Mouse (Mus musculus): ENCODE measurements around the gene Tmem179b. TPM values are rescaled to one million over a fixed set of nuclear protein-coding genes. Genes with fewer than 3 reads are reported as not detected.

Tmem179b gene
- polyA plus RNA-seq (2014; fragmentation: Illumina TruSeq; extraction: RNeasy Lipid Tissue Mini Kit (QIAGEN cat#74804); ENCODE audit: low replicate concordance): 32.6 TPM

GRCm38 (mm10) chr19:8774086-8774835, at the start of gene Tmem179b:
Gene Tmem179b (minus strand): TSS chr19:8774467.

GRCm38 (mm10) chr19:8819596-8820423, 45.5 kb upstream of the Tmem179b start, which contains the start of gene Hnrnpul2:
Gene Hnrnpul2 (plus strand): TSS chr19:8820010.

GRCm38 (mm10) chr19:8818801-8819595, 44.7 kb upstream of the Tmem179b start, which contains the start of gene Ttc9c:
Gene Ttc9c (minus strand): TSS chr19:8819333.

DNA sequence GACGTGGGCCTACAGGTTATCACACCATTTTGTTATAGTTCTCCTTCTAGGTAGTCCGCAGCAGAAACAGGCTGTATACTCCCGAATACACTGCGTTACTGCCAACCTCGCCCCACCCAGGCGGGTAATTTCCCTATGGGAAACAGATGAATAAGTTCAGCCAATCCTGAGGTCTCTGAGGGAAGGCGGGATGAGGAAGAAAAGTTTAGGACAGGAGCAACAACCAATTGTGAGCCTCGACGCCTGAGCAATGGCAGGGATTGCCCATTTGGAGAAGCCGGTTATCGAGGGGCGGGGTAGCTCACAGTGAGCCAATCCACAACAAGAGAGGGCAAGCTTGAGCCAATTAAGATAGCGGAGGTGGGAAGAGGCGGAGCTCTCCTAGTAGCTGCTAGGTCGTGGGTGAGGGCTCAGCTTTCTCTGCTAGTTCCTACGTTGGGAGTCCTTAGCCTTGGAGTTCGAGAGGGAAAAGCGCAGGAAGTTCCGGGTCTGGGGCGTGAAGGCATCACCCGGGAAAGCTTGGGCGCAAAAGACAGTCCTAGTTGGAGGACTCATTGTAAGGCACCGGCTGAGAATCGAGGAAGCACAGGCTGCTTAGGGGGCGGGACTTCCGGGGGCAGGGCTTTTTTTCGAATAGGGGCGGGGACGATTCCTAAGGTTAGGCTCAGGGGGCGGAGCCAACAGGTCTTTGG, 28.0 kb upstream of the Tmem179b start, which contains the start of gene Zbtb3:
Gene Zbtb3, plus strand, starts transcription at position 426 of the 692 bp plus-strand sequence.

GRCm38 (mm10) chr19:8798264-8798946, 24.1 kb upstream of the Tmem179b start, which contains the start of gene Polr2g:
Gene Polr2g (minus strand): TSS chr19:8798577.

GRCm38 (mm10) chr19:8786008-8786781, 11.9 kb upstream of the Tmem179b start, which contains the start of gene Taf6l:
Gene Taf6l (minus strand): TSS chr19:8786417.

GRCm38 (mm10) chr19:8770567-8771270, 3.5 kb downstream of the Tmem179b start, which contains the start of gene Tmem223:
Gene Tmem223 (plus strand): TSS chr19:8770996.

DNA sequence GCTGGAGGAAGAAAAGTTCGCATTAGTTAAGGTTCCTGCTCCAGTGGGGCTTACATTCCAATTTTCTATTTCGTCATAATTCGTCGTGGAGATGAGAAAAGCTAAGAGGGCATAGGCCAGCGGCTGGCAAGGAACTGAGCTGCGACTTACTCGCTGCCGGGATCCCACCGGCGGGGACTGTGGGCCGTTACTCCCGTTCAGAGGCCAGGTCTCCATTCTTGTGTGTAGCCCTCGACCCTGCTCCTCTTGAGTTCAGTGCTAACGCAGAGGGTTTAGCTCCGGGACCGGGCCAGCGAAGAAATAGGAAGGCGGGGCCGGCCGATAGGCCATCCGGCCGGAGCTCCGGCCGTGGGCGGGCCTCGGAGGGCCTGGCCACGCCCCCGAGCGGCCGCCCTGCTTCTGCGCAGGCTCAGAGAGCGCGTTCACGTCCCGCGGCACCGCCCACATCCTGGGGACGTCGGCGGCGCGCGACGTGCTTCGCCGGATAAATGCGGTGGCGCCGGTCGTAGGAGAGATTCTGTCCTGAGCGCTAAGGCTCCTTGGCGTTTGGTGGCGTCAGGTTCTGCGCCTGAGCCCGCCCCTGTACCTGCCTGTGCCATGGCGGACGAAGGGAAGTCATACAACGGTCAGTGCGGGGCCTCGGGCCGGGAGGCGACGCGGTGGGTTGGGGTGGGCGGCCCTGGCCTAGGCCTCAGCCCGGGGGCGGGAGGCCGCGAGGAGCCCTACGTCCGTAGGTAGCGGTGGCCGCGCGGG, 17.5 kb downstream of the Tmem179b start, which contains the start of gene Nxf1:
Gene Nxf1, plus strand, starts transcription at position 439 of the 753 bp plus-strand sequence.

GRCm38 (mm10) chr19:8741243-8741869, 32.9 kb downstream of the Tmem179b start, which contains the start of gene Stx5a:
Gene Stx5a (plus strand): TSS chr19:8741413.

DNA sequence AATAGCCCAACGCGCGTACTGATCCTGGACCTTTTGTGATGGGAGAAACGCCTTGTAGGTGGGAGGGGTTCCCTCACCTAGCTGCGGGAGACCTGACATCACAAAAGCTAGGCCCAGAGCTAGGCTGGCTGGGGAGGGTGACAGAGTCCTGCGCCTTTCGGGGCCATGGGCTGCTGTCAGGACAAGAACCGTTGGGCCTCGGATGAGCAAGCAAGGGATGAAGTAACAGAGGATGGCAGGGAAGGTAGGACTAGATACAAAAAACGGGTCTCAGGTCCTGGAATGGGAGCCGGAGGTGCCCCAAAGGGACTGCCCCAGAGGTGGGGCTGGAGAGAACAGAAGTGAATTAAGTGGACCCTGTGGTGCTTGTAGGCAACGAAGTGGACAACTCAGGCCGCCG, 33.7 kb downstream of the Tmem179b start, which contains the start of gene 1700092M07Rik:
Gene 1700092M07Rik, plus strand, starts transcription at position 116 of the 400 bp plus-strand sequence.

GRCm38 (mm10) chr19:8735389-8736159, 38.7 kb downstream of the Tmem179b start, which contains the start of gene Wdr74:
Gene Wdr74 (plus strand): TSS chr19:8735827.

GRCm38 (mm10) chr19:8722907-8723573, 51.2 kb downstream of the Tmem179b start, which contains the start of gene Slc3a2:
Gene Slc3a2 (minus strand): TSS chr19:8723369.

Measured in small intestine, adult 10 weeks (tissue).